Mouse (Mus musculus): ENCODE measurements at regions not wholly inside any gene's neighbourhood (a gene's known extent, or its start where the extent isn't known, plus 50 kb on each side); places are given as distances from the start of the nearest gene placed in this dataset.

DNA sequence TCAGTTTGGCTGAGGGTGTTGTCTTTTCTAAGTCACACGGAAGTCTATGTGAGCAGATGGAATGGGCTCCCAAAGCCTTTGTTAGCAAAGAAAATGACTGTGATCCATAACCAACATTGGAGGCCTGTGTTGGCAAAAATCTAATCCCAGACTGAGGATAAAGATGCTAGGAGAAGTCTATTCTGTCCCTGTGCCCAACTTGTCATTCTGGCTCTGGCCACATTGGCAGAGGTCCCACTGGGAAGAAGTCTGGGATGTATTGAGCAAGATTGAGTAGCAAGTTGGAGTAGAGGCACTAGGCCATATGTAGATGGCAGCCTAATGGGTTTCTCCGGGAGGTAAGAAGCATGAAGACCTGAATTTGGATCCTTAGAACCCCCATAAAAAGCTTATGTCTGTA lies 54.1 kb downstream of the Nog start:
- Histone ChIP-seq H3K27me3 (no peaks in the 10 kb centered on the region), H3K36me3 (replicated peaks) (no peaks in the 10 kb centered on the region), H3K9ac (no peak overlapping the region), H3K4me2 (no peak overlapping the region), H3K9me3 (no peaks in the 10 kb centered on the region), H3K4me1 (peaks cover 4% of the 10 kb centered on the region; the same call in 1 of the 2 replicates), H3K4me3 (replicated peaks) (no peak overlapping the region), H3K27ac (no peak overlapping the region)
- 94% methylated on average over 2 of the region's 2 CpGs for WGBS
- no peak for ATAC-seq (ENCODE audit: low FRiP score)

- Histone ChIP-seq H3K27me3 (no peaks in the 10 kb centered on the region), H3K9ac (no peak overlapping the region), H3K4me3 (replicated peaks) (no peak overlapping the region), H3K4me1 (peaks cover 4% of the 10 kb centered on the region; the same call in 1 of the 2 replicates), H3K36me3 (replicated peaks) (no peaks in the 10 kb centered on the region), H3K27ac (no peak overlapping the region), H3K9me3 (no peaks in the 10 kb centered on the region), H3K4me2 (no peak overlapping the region)
- WGBS, result 12% methylated on average over 3 of the region's 3 CpGs
- 0 out of 2 replicates have a peak, but pooled peaks have one; percentile 58 for ATAC-seq (ENCODE audit: low FRiP score)
These were observed 58.8 kb downstream of the Nog start for GRCm38 (mm10) chr11:89243370-89243769.

- no peaks in the 10 kb centered on the region for H3K27me3 ChIP-seq
- ATAC-seq (ENCODE audit: low FRiP score), result no peak
- 65% methylated on average over 2 of the region's 2 CpGs for WGBS
These were observed 60.0 kb downstream of the Nog start for GRCm38 (mm10) chr11:89242130-89242529.

DNA sequence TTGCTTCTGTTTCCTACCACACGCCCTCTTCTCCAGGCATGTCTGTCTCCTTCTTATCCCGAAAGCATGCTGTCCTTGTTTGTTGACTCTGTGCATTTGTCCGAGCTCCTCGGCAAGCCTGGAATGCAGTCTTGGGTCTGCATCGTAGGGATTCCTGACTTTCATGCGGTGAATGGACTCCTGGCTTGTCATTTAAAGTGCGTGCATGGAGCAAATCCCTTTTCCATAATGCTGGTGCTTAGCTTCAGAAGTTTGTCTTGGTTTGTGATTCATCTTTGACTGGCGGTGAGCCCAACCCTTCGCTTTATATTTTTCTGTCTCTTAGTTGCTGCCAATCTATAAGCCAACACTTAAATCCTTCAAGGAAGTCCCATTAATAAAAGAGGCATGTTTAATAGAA lies 62.2 kb downstream of the Nog start:
- WGBS, result 63% methylated on average over 9 of the region's 9 CpGs
- H3K9ac ChIP-seq, result no peak overlapping the region
- H3K36me3 ChIP-seq (replicated peaks), result no peaks in the 10 kb centered on the region
- peaks cover 4% of the 10 kb centered on the region; the same call in 1 of the 2 replicates for H3K4me1 ChIP-seq
- no peak overlapping the region for H3K4me2 ChIP-seq
- no peaks in the 10 kb centered on the region for H3K9me3 ChIP-seq
- H3K4me3 ChIP-seq (replicated peaks), result no peak overlapping the region
- no peak for ATAC-seq (ENCODE audit: low FRiP score)
- no peak overlapping the region for H3K27ac ChIP-seq
- no peaks in the 10 kb centered on the region for H3K27me3 ChIP-seq

More at GRCm38 (mm10) chr11:89242130-89242529, 60.0 kb downstream of the Nog start:
- no peak overlapping the region for H3K27ac ChIP-seq
- peaks cover 4% of the 10 kb centered on the region; the same call in 1 of the 2 replicates for H3K4me1 ChIP-seq
- no peak overlapping the region for H3K4me3 ChIP-seq (replicated peaks)
- H3K36me3 ChIP-seq (replicated peaks), result no peaks in the 10 kb centered on the region
- H3K4me2 ChIP-seq, result no peak overlapping the region
- H3K9me3 ChIP-seq, result no peaks in the 10 kb centered on the region
- no peak overlapping the region for H3K9ac ChIP-seq

GRCm38 (mm10) chr11:89236904-89237303 lies 65.2 kb downstream of the Nog start:
- no peak overlapping the region for H3K27ac ChIP-seq
- 0 out of 2 replicates have a peak, but pooled peaks cover 2% of the 10 kb centered on the region for H3K4me1 ChIP-seq
- H3K9me3 ChIP-seq, result no peaks in the 10 kb centered on the region
- no peak overlapping the region for H3K9ac ChIP-seq
- H3K4me3 ChIP-seq (replicated peaks), result no peak overlapping the region
- no peak for ATAC-seq (ENCODE audit: low FRiP score)
- WGBS, result 94% methylated on average over 3 of the region's 3 CpGs
- no peaks in the 10 kb centered on the region for H3K27me3 ChIP-seq
- no peaks in the 10 kb centered on the region for H3K36me3 ChIP-seq (replicated peaks)
- H3K4me2 ChIP-seq, result no peak overlapping the region

GRCm38 (mm10) chr11:89232884-89233480 lies 69.2 kb downstream of the Nog start:
- Histone ChIP-seq H3K27me3 (no peaks in the 10 kb centered on the region; the same call in 1 of the 2 replicates), H3K4me1 (0 out of 2 replicates have a peak, but pooled peaks cover 2% of the 10 kb centered on the region), H3K27ac (no peak overlapping the region), H3K4me2 (no peak overlapping the region), H3K9me3 (no peaks in the 10 kb centered on the region), H3K36me3 (replicated peaks) (no peaks in the 10 kb centered on the region), H3K9ac (no peak overlapping the region), H3K4me3 (replicated peaks) (no peak overlapping the region)
- WGBS, result 72% methylated on average over 9 of the region's 9 CpGs
- ATAC-seq (ENCODE audit: low FRiP score), result no peak; the same call in 1 of the 2 replicates

GRCm38 (mm10) chr11:89229726-89230125 lies 72.4 kb downstream of the Nog start:
- H3K27ac ChIP-seq, result no peak overlapping the region; the same call in 1 of the 2 replicates
- no peaks in the 10 kb centered on the region for H3K9me3 ChIP-seq
- H3K9ac ChIP-seq, result no peak overlapping the region
- 0 out of 2 replicates have a peak, but pooled peaks cover 2% of the 10 kb centered on the region for H3K4me1 ChIP-seq
- no peaks in the 10 kb centered on the region for H3K36me3 ChIP-seq (replicated peaks)
- H3K4me3 ChIP-seq (replicated peaks), result no peak overlapping the region
- H3K4me2 ChIP-seq, result no peak overlapping the region
- no peak for ATAC-seq (ENCODE audit: low FRiP score)
- WGBS, result 71% methylated on average over 5 of the region's 5 CpGs
- no peaks in the 10 kb centered on the region; the same call in 1 of the 2 replicates for H3K27me3 ChIP-seq

- no peak overlapping the region for H3K27ac ChIP-seq
- H3K27me3 ChIP-seq, result peaks cover 5% of the 10 kb centered on the region; the same call in 1 of the 2 replicates
- no peak for ATAC-seq (ENCODE audit: low FRiP score)
- H3K36me3 ChIP-seq (replicated peaks), result no peaks in the 10 kb centered on the region
- H3K9ac ChIP-seq, result no peak overlapping the region
- no peak overlapping the region for H3K4me2 ChIP-seq
- no peak overlapping the region for H3K4me3 ChIP-seq (replicated peaks)
- peaks cover 13% of the 10 kb centered on the region for H3K4me1 ChIP-seq
- H3K9me3 ChIP-seq, result no peaks in the 10 kb centered on the region
- WGBS, result 94% methylated on average over 5 of the region's 5 CpGs
These were observed 88.9 kb downstream of the Nog start for GRCm38 (mm10) chr11:89213204-89213603.

DNA sequence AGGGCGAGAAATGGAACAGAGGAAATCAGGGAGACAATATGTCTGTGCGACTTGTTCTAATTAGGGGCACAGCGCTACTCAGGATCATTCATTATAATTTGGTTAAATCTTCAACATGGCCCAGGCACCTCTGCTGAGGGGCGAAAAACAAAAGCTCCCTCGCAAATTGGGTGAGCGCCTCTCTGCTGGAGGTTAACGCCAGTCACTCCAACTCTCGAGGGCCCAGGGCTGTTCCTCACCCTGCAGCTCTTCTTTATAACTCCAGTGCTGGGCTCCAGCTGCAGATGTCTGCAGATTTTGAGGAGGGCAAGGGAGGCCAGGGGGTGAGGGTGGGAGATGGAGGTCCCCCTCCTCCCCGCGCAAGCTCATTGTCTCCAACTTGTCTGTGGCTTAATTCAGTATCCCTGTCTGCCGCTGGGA lies 92.6 kb downstream of the Nog start:
- no peaks in the 10 kb centered on the region for H3K36me3 ChIP-seq (replicated peaks)
- H3K27me3 ChIP-seq, result peaks cover 9% of the 10 kb centered on the region
- H3K4me3 ChIP-seq (replicated peaks), result peak overlapping the region; percentile 5
- H3K9me3 ChIP-seq, result no peaks in the 10 kb centered on the region
- peak overlapping the region; percentile 65 for H3K27ac ChIP-seq
- H3K9ac ChIP-seq, result 0 out of 2 replicates have a peak overlapping the region, but pooled peaks have one; percentile 14
- WGBS, result 4% methylated on average over 11 of the region's 11 CpGs
- H3K4me1 ChIP-seq, result peaks cover 17% of the 10 kb centered on the region
- peak; percentile 65; the same call in 1 of the 2 replicates for ATAC-seq (ENCODE audit: low FRiP score)
- H3K4me2 ChIP-seq, result peak overlapping the region; percentile 41

GRCm38 (mm10) chr11:89209072-89209471 lies 93.1 kb downstream of the Nog start:
- no peaks in the 10 kb centered on the region for H3K9me3 ChIP-seq
- H3K36me3 ChIP-seq (replicated peaks), result no peaks in the 10 kb centered on the region
- no peak overlapping the region for H3K4me2 ChIP-seq
- WGBS, result 30% methylated on average over 6 of the region's 6 CpGs
- peaks cover 9% of the 10 kb centered on the region for H3K27me3 ChIP-seq
- H3K4me3 ChIP-seq (replicated peaks), result no peak overlapping the region; the same call in 1 of the 2 replicates
- ATAC-seq (ENCODE audit: low FRiP score), result peak; percentile 44; the same call in 1 of the 2 replicates
- H3K9ac ChIP-seq, result no peak overlapping the region
- H3K4me1 ChIP-seq, result peaks cover 17% of the 10 kb centered on the region
- H3K27ac ChIP-seq, result no peak overlapping the region

DNA sequence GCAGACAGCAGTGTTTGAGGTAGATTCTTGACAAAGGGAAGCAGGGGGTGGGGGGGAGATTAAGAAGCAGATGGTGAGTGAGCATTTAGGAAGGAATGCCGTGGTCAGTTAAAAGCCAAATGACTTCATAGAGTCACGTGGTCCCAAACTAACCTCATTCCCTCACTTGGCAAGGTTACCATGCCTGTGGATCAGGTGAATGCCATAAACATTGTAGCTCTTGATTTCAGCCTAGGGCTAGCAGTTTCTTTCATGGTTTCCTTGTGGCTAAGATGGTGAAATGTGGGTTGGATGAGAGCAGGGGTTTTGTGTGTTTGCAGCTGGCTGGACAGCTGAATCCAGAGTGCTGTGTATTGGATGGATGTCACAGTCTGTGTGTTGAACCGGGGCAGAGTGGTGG lies 95.3 kb downstream of the Nog start:
- H3K4me3 ChIP-seq (replicated peaks), result no peak overlapping the region
- H3K9me3 ChIP-seq, result no peaks in the 10 kb centered on the region
- no peaks in the 10 kb centered on the region for H3K36me3 ChIP-seq (replicated peaks)
- 33% methylated on average over 3 of the region's 3 CpGs for WGBS
- H3K27me3 ChIP-seq, result peaks cover 14% of the 10 kb centered on the region
- H3K9ac ChIP-seq, result no peak overlapping the region
- H3K4me2 ChIP-seq, result no peak overlapping the region
- no peak for ATAC-seq (ENCODE audit: low FRiP score)
- peaks cover 17% of the 10 kb centered on the region for H3K4me1 ChIP-seq
- H3K27ac ChIP-seq, result no peak overlapping the region

DNA sequence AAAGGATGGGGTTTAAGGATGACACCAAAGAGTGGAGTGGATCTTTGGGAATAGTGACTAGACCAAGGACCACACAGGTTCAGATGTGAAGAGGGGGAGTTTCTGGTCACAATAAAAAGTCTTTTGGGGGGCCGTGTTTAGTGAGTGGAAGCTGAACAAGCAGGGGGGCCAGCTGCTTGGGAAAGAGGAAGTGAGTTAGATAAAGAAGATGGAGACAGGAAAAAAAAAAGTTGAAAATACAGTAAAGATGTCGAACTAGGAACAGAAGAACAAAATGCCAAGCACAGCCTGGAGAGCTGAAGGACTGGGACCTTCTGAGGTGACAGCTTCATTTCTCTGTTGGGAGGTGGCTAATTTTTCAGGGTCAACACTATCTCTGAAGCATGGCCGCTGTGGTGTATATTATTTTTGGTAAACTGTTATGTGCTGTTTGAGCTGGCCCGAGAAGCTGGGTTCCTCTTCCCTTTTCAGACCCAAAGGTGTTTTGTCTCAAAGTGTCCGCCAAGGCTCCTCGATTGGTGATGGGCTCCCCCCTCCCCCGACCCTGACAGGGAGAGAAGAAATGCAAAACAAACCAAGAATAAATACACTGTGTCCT lies 97.1 kb downstream of the Nog start:
- Histone ChIP-seq H3K4me3 (replicated peaks) (no peak overlapping the region), H3K9ac (no peak overlapping the region), H3K27ac (no peak overlapping the region), H3K4me2 (no peak overlapping the region), H3K36me3 (replicated peaks) (no peaks in the 10 kb centered on the region), H3K27me3 (peaks cover 8% of the 10 kb centered on the region), H3K4me1 (peaks cover 16% of the 10 kb centered on the region), H3K9me3 (no peaks in the 10 kb centered on the region)
- ATAC-seq (ENCODE audit: low FRiP score), result no peak
- WGBS, result 82% methylated on average over 7 of the region's 7 CpGs

DNA sequence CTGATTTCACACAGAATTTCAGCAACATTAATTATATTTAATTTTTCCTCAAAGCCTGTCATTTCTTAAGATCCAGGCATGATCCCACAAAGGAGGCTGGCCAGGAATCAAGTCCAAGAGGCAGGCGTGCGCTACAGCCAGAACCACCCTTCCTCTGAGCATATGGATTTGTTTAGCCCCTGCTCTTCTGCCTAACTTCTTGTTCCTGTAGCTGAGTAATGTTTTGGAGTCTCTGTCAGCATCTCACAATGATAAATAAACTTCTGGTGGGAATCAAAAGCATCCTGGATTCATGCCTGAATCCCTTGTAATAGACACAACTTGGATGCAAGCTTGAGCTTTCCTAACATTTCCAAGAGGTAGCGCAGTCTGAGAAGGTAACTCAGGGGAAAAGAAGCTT lies 101.7 kb downstream of the Nog start:
- WGBS, result 91% methylated on average over 3 of the region's 3 CpGs
- no peaks in the 10 kb centered on the region for H3K9me3 ChIP-seq
- H3K9ac ChIP-seq, result no peak overlapping the region
- H3K27ac ChIP-seq, result no peak overlapping the region
- H3K4me3 ChIP-seq (replicated peaks), result no peak overlapping the region
- no peak overlapping the region for H3K4me2 ChIP-seq
- ATAC-seq (ENCODE audit: low FRiP score), result no peak
- H3K4me1 ChIP-seq, result no peaks in the 10 kb centered on the region
- peaks cover 8% of the 10 kb centered on the region for H3K27me3 ChIP-seq
- no peaks in the 10 kb centered on the region for H3K36me3 ChIP-seq (replicated peaks)

All from forebrain, embryonic 12.5 days (tissue).